Mouse (Mus musculus): ENCODE measurements around the gene Dpp7.
A peak's percentile ranks its signal among the peaks of the same experiment; 100 is the strongest.

Dpp7 gene

GRCm38 (mm10) chr2:25310180-25310579 lies 46.0 kb downstream of the Dpp7 start:
- no peak for DNase-seq

GRCm38 (mm10) chr2:25305587-25306359 lies 50.4 kb downstream of the Dpp7 start:
- DNase-seq: no peak

- DNase-seq: no peak
Observed at GRCm38 (mm10) chr2:25304657-25305541, 51.3 kb downstream of the Dpp7 start.

- peak; percentile 92 for DNase-seq
Observed at GRCm38 (mm10) chr2:25303931-25304656, 52.1 kb downstream of the Dpp7 start.

GRCm38 (mm10) chr2:25303452-25303851 lies 52.7 kb downstream of the Dpp7 start:
- no peak for DNase-seq

All from cerebellum, adult 9-10 months (tissue).